Mouse (Mus musculus): Measurements from ENCODE around the gene Senp3. TPM values are rescaled to one million over a fixed set of nuclear protein-coding genes. Genes with fewer than 3 reads are reported as not detected.
A peak's percentile ranks its signal among the peaks of the same experiment; 100 is the strongest.
"Not testable (repeated sequence)": the region's sequence is repeated elsewhere in the genome, so short reads cannot be mapped to it uniquely, and the experiment has no call there.

Senp3 gene
- total RNA-seq, 2 experiments from 2014 or later = 21.9 to 25.4 TPM

DNA sequence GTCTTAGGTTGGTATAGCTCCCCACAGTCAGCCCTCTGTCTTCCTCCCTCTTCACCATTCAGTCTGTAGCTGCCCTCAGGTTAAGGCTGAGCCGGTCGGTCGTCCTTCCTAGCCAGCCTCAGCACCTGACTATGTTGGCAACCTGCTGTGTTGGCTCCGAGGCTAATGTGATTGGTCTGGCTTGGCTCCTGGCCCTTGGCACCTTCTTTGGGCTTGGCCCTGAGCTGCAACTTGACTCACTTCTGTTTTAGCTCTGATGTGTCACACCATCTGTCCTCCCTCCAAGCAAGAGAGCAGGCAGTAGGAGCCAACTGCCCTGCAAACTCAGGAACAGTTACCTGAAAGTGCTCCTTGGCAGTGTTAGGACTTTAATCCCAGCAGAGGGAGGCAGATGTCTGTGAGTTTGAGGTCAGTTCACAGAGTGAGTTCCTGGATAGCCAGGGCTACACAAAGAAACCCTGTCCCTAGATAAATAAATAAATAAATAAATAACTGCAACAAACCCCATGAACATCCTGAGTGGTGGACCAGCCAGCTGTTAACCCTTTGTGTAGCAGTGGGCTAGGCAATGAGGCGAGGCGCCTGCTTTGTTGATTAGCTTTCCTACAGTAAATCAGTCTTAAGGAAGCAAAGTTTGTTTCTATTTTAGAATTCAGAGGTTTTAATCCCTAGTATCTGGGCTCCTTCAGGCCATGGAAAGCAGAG lies 25.0 kb upstream of the Senp3 start:
- peak; percentile 93 for DNase-seq (ENCODE audit: low spot score)

DNA sequence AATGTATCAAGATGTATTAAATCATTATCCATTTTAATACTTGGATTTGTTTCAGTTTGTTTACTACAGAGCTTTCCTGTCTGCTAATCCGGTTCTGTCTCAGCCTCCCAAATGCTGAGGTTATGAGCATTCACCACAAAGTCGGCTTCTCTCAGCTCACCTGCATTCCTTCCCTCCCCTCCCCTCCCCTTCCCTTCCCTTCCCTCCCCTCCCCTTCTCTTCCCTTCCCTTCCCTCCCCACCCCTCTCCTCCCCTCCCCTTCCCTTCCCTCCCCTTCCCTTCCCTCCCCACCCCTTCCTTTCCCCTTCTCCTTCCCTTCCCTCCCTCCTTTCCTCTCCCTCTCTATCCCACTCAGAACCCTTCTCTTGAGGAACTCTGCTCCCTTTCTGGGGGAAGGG lies 22.7 kb upstream of the Senp3 start:
- DNase-seq (ENCODE audit: low spot score) = no peak

DNA sequence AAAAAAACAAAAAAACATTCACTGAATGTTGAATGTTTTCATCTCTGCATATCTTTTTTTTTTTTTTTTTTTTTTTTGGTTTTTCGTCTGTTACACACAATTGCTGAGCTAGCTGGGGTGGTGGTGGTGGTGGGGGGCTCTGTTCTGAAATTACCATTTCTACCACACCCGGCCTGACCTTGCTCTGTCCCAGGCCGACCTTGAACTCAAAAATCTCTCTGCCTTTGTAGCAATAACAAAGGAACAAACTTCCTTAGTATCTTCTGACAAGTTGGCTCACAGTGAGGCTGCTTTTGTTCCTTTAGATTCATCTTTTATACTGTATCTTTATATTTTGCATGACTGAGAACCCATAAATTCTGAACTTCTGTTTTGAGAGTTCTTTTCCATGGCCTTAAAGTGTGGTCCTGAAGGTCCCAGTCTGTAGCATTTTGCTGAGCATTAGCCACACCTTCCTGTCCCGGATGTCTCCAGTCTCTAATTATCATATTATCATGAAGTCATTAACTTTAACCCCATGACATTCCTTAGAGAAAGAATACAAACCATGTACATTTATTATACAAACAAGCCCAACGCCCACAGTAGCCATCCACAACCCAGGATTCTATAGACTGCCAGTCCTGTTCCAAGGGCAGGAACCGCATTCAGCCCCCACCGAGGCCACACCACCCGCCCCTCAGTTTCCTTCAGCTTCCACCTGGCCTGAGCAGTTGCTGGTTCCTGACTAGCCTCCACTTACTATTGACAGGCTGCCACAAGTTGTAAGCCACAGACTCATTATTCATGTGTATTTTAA lies 22.1 kb upstream of the Senp3 start:
- no peak for DNase-seq (ENCODE audit: low spot score)

DNA sequence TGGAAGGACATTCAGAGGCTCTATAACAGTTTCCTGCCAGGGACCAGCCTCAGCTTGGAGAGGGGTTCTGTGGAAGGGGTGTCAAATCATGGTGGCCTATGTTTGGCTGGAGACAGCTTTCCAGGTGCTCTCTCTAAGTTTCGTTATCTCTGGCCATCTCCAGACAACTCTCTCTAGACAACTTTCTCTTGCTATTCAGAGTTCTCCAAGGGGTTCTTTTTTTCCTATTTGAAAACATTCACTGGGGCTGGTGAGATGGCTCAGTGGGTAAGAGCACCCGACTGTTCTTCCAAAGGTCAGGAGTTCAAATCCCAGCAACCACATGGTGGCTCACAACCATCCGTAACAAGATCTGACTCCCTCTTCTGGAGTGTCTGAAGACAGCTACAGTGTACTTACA lies 21.5 kb upstream of the Senp3 start:
- DNase-seq (ENCODE audit: low spot score) = not testable (repeated sequence)

DNA sequence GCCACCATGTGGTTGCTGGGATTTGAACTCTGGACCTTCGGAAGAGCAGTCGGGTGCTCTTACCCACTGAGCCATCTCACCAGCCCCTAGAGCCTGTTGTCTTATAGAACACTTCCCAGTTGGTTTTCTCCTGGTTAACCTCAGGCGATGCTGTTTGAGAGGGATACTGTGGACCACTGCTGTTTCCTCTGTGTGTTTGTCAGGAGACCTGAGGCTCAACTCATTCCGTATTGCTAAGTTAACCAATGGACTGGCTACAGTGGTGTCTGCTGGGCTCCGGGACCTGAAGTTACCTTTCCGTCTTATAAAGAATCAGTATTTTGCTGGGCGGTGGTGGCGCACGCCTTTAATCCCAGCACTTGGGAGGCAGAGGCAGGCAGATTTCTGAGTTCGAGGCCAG lies 21.0 kb upstream of the Senp3 start:
- not testable (repeated sequence) for DNase-seq (ENCODE audit: low spot score)

DNA sequence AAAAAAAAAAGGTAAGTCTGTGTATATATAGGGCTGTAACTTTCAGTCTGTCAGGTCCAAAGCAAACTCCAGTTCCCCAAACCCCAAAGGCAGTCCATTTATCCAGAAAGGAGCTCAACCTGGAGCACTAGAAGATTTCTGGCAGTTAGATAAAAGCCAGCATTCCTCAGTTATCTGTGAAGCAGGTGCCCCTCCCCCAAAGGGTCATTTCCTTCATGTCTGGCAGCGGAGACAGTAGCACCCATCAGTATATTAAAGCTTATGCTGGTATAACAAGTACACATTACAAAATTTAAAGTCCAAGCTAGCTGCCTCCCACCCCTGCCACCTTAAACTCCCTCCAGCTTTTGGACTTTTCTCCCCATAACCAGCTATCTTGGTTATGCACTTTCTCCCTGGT lies 17.7 kb upstream of the Senp3 start:
- no peak for DNase-seq (ENCODE audit: low spot score)

DNA sequence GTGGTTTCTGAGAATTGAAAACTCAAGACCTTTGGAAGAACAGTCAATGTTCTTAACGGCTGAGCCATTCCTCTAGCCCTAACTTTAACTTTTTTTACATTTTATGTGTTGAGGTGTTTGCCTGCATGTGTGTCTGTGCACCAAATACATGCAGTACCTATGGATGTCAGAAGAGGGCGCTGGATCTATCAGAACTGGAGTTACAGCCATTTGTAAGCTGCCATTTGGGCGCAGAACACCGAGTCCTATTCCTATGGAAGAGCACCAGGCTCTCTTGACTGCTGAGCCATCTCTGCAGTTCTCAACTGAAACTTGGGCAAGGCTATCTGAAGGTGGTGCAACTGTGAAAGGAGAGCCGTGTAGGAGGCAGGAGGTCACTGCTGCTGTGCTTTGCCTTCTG lies 16.7 kb upstream of the Senp3 start:
- DNase-seq (ENCODE audit: low spot score) = no peak

DNA sequence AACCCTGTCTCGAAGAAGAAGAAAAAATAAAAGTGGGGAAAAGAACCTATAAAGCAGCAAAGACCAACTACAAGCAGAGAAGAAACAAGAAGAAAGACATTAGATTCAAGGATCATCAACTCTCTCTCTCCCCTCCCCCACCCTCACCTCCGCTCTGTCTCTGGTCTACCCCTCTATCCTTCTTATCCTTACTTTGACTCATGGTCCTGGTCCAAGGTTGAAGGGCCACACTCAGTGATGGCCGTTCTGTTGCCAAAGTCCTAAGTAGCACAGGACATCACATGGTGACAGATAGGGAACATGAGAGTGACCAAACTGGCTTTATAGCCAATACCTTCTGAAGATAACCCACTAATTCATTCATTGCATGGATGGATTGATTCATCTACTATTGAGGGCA lies 15.5 kb upstream of the Senp3 start:
- no peak for DNase-seq (ENCODE audit: low spot score)

GRCm38 (mm10) chr11:69695361-69696181 lies 13.7 kb upstream of the Senp3 start, which contains the start of the genes Tnfsf12 and Tnfsfm13:
Gene Tnfsf12, minus strand, starts transcription at chr11:69695849.
Gene Tnfsfm13, minus strand, starts transcription at chr11:69696098.
- DNase-seq (ENCODE audit: low spot score) = peak; percentile 74

DNA sequence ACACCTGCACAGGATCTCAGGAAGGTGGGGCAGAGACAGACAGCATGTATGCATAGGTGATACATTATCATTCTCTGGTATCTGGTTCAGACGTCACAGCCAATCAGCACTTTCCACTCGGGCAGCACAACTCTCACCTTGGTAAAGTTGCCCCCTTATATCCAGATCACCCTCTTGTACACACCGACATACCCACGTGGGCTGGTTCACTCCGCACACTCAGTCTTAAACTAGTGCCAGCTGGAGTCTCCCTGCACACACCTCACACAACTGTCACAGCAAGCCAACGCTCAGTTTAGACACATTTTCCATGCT lies 13.1 kb upstream of the Senp3 start:
- DNase-seq (ENCODE audit: low spot score) = no peak

DNA sequence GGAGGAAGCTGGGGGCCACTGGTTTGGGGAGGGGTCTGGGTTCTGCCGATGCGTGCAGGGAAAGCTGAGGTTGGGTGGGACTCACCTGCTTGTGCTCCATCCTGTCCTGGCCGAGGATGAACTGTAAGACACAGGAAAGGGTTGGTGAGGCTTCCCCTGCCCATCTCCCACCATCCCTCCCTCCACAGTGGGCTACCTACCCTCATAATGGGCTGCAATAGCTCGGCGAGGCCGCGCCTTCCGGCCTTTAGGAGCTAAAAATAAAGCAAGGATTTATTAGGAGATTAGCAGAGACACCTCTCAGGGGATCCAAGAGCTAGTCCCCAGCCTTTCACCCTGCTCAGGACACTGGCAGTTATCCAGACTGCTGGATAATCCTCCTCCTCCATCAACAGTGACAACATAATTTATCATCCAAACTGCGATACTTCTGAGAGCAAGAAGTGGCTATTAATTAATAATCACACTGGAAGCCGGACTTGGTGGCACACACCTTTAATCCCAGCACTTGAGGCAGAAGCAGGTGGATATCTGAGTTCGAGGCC lies 11.6 kb upstream of the Senp3 start:
- DNase-seq (ENCODE audit: low spot score) = no peak

- no peak for DNase-seq (ENCODE audit: low spot score)
Measured at GRCm38 (mm10) chr11:69692863-69693262, 11.0 kb upstream of the Senp3 start.

- no peak for DNase-seq (ENCODE audit: low spot score)
Measured at GRCm38 (mm10) chr11:69692196-69692811, 10.4 kb upstream of the Senp3 start.

DNA sequence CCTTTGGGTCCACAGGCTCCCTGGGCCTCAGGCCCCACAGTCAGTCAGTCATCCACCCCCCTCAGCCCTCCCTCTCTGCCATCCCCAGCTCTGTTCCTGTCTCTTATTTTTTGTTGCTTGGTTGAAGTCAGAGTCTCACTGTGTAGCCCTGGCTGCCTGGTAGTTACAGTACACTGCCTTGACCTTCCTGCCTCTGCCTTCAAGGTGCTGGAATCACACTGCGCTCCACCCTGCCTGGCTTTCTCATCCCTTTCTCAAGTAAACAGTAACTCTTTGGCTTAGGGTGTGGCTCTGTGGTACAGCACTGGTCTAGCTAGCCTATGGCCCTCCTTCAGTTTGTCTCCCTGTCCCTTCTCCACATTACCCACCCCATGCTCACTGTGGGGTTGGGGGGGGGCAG lies 8.0 kb upstream of the Senp3 start:
- no peak for DNase-seq (ENCODE audit: low spot score)

DNA sequence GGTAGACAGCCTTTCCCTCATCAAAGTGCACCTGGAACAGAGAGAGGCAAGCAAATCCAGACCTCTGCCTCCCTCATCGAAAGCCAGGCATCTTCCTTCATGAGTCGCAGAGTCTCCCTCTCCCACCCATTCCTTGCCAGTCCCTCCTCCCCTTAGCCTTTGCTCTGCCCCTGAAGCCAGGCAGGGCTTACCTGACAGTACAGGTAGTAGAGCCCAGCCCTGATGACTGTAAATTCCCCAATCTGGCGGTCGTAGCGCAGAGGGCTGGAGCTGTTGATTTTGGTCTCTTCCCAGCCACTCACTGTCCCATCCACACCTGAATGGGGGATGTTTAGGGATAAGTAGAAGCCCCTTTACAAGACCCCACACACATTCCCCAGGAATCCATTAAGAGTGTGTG lies 5.2 kb upstream of the Senp3 start:
- no peak for DNase-seq (ENCODE audit: low spot score)

GRCm38 (mm10) chr11:69686377-69686776 lies 4.5 kb upstream of the Senp3 start:
- DNase-seq (ENCODE audit: low spot score) = peak; percentile 83

DNA sequence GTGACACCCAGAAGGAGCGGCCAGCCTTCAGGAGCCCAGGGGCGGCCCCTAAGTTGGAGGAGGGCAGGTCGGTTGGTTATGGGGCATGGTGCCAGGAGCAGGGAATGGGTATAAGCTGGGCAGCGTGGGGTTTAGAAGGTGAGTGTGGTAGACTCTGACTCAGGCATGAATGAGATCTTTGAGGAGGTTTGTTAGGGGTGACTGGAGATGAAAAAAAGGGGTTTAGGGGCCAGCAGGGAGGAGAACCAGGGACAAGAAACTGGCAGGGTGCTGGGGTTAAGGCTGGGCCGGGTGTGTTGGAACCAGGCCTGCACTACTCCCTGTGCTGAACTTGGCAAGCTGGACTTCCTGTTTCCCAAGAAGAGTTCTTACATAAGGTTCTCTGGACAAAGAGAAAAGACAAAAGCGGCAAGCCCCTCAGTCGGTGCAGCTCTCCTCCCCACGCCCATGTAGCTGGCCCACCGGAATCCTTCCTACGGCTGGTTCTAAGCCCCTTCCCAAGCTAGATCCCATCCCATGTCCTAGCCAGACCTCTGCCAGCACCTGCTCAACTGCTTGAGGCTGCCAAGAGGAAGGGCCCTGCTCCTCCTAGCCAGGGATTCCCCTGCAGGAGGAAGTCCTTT lies 3.8 kb upstream of the Senp3 start, which contains the start of gene Tnfsf13:
Tnfsf13 (minus strand) TSS at position 259 of the 623 bp plus-strand sequence.
- peak; percentile 86 for DNase-seq (ENCODE audit: low spot score)

DNA sequence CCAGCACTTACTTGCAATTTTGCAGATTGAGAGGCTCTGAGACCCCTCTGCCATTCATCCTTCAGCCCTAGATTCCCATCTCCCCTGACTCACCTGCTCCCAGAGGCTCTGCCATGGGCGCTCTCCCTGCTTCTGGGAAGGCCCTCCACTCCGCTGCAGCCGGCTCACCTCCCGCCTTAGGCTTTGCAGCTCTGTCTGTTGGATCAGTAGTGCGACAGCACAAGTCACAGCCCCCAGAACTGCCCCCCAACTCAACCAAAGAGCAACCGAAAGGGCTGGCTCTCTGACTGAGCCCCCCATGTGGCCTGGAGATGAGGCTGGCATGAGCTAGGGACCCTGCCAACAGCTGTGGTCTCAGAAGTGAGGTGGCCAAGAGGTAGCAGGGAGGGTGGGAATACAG lies 3.1 kb upstream of the Senp3 start:
- no peak for DNase-seq (ENCODE audit: low spot score)

GRCm38 (mm10) chr11:69684128-69684745 lies 2.4 kb upstream of the Senp3 start:
- DNase-seq (ENCODE audit: low spot score) = no peak

GRCm38 (mm10) chr11:69683576-69683975 lies 1.7 kb upstream of the Senp3 start:
- no peak for DNase-seq (ENCODE audit: low spot score)
